Mouse (Mus musculus) olfactory bulb, adult 2 months (tissue): ENCODE data around the gene Ubald2. TPM values are rescaled to one million over a fixed set of nuclear protein-coding genes. Genes with fewer than 3 reads are reported as not detected.
"Not testable (repeated sequence)": the region's sequence is repeated elsewhere in the genome, so short reads cannot be mapped to it uniquely, and the experiment has no call there.

ENCODE experiments used
- H3K27ac ChIP-seq: fragments of 200-500 bp; 2 replicates; pipeline ENCODE4 v1.5.1; 2012; ENCODE audit warnings: low read depth, low read length; ENCODE audit not compliant: insufficient read depth
- H3K4me1 ChIP-seq: fragments of 200-500 bp; 2 replicates; pipeline ENCODE4 v1.6.1; 2012; ENCODE audit warnings: low read length; ENCODE audit not compliant: control insufficient read depth, insufficient read depth
- H3K4me3 ChIP-seq: fragments of 200-500 bp; 2 replicates; pipeline ENCODE4 v1.5.1; 2012; ENCODE audit warnings: mild to moderate bottlenecking, low read depth, low read length, moderate library complexity; ENCODE audit not compliant: insufficient read depth
- CTCF ChIP-seq: fragments of 200-500 bp; IDR thresholded peaks from 2 replicates; pipeline ENCODE4 v1.5.1; 2012; ENCODE audit warnings: low read depth, mild to moderate bottlenecking, low read length, moderate library complexity; ENCODE audit not compliant: insufficient read depth
- POLR2A ChIP-seq: fragments of 200-500 bp; IDR thresholded peaks from 2 replicates; pipeline ENCODE4 v1.6.1; 2012; ENCODE audit warnings: mild to moderate bottlenecking, low read depth, low read length, moderate library complexity; ENCODE audit not compliant: insufficient read depth
- WGBS: fragments of 180-500 bp; shearing (Covaris S2); methylation state at CpG from one replicate; pipeline ENCODE4 v1.1.7; 2018; 5-methylcytosine and 5-hydroxymethylcytosine counted together
- polyA plus RNA-seq: library from polyadenylated mRNA; stranded (reverse); fragments of >200 nt; gene quantifications from 2 replicates; pipeline ENCODE4 v1.2.4, GENCODE M21; 2012; ENCODE audit warnings: low replicate concordance; ENCODE audit not compliant: missing spikeins, insufficient read depth, insufficient read length

Ubald2 gene
- polyA plus RNA-seq, 1 experiment = not detected

GRCm38 (mm10) chr11:116423214-116423613, 10.7 kb upstream of the Ubald2 start:
- 90% methylated on average over 6 of the region's 6 CpGs for WGBS
- TF ChIP-seq CTCF = no peak
- no peak for TF ChIP-seq POLR2A
- no peak overlapping the region for H3K4me3 ChIP-seq
- H3K27ac ChIP-seq = no peak overlapping the region
- peaks cover 1% of the 10 kb centered on the region; the same call in 1 of the 2 replicates for H3K4me1 ChIP-seq

DNA sequence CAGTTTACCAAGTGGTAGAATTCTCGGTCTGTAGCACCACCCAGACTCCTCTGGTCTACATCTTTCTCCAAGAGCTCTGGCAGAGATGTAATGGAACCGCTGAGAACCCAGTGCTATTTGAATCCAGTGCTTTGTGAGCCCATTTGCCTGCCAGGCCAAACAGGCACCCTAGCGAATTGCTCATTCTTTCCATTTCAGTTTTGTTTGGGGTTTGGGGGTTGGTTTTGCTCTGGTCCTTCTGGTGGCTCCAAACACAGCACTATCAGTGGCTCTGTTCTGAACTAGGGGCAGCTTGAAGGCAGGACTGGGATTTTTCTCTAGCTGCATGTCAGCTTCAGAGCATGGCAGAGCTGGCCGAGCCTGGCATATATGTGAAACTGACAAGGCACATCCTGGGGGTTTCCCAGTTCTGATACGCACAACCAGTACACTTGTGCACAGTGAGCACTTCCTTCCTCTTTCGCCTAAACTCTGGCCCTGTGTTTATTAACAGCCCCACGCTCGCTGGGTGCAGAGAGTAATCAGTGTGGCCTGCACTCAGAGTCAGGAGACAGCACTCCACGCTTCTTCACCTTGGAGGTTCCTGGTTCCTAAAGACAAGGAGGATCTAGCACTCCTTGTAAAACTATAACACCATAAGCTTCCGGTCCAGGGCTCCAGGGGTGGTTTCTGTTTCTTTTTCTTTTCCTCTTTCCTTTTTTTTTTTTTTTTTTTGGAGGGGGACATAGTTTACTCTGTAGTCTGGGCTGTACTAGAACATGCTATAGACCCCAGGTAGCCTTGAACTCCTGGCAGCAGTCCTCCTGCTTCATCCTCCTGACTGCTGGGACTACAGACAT, 9.9 kb upstream of the Ubald2 start:
- 88% methylated on average over 10 of the region's 10 CpGs for WGBS
- H3K4me1 ChIP-seq = peaks cover 2% of the 10 kb centered on the region
- H3K4me3 ChIP-seq = no peak overlapping the region
- H3K27ac ChIP-seq = no peak overlapping the region
- TF ChIP-seq CTCF (no peak), POLR2A (no peak)

- 60% methylated on average over 8 of the region's 8 CpGs for WGBS
- Histone ChIP-seq H3K4me3 (no peak overlapping the region), H3K4me1 (peaks cover 7% of the 10 kb centered on the region), H3K27ac (no peak overlapping the region)
- no peak for TF ChIP-seq POLR2A
- no peak for TF ChIP-seq CTCF
These were observed 9.1 kb upstream of the Ubald2 start for GRCm38 (mm10) chr11:116424621-116425407.

- H3K4me1 ChIP-seq = peaks cover 15% of the 10 kb centered on the region
- not testable (repeated sequence) for H3K27ac ChIP-seq, H3K4me3 ChIP-seq
- 89% methylated on average over 11 of the region's 11 CpGs for WGBS
These were observed 7.6 kb upstream of the Ubald2 start for GRCm38 (mm10) chr11:116426328-116426727.

DNA sequence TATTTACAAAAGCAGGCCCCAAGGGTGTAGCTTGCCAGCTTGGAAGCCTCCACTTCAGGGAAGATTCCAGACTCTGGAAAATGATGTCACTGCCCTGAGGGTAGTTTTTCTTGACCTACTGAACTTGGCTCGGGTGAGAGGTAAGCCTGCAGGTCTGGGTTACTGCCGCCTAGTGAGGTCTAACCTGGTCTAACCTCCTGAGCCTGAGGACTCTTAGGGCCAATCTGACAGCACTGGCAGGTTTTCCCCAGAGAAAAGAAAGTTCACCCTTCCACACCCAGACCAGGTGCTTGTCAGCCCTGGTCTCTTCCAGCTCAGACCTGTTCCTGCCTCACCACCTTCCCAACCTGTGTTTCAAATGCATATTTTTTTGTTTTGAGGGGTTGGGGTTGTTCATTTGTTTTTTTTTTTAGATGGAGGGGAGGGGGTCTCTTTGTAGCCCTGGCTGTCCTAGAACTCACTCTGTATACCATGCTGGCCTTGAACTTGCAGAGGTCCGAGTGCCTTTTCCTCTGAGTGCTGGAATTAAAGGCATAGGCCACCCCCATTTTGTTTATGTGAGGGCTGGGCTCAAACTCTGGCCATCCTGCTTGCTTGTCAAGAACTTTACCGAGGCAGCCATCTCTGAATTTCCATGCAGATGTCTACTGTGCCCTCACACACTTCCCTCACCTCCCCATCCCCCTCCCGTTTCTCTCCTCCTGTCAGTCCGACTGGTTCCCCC, 6.9 kb upstream of the Ubald2 start:
- H3K27ac ChIP-seq = no peak overlapping the region

GRCm38 (mm10) chr11:116428872-116429859, 4.7 kb upstream of the Ubald2 start:
- Histone ChIP-seq H3K4me3 (no peak overlapping the region), H3K4me1 (peaks cover 19% of the 10 kb centered on the region), H3K27ac (no peak overlapping the region)
- TF ChIP-seq POLR2A = no peak
- no peak for TF ChIP-seq CTCF
- 51% methylated on average over 13 of the region's 13 CpGs for WGBS

More for the DNA sequence above, 6.9 kb upstream of the Ubald2 start:
- no peak overlapping the region for H3K4me3 ChIP-seq
- WGBS = 87% methylated on average over 6 of the region's 6 CpGs
- peaks cover 19% of the 10 kb centered on the region for H3K4me1 ChIP-seq
- TF ChIP-seq POLR2A (no peak), CTCF (no peak)

DNA sequence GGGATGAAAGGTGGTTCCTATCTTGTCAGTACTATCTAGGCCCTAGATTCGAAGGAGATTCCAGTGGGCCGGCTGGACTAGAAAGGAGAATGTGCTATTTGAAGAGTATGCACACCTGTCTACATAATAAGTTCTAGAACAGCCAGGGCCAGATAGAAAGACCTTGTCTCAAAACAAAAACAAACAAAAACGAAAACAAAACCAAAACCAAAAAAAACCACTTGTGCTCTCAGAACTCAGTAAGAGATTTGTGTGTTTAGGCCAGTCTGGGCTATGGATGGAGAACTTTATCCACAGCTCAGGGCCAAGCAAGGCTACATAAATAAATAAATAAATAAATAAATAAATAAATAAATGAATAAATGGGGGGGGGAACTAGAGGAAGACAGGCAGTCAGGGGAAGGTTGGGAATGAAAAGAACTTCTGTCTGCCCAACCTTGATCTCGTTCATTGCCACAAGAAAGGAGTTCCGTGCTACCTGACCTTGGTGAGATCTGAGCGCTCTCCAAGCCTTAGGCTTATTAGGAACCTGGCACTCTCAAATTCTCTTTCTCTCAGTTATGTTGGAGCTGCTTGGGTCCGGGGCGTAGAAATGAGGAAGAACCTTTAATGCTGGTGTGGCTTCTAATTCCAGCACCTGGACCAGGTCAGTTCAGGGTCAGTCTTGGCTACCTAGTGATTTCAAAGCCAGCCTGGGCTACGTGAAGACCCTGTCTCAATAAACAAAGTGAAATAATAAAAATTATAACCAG, 3.9 kb upstream of the Ubald2 start:
- H3K4me3 ChIP-seq = no peak overlapping the region
- H3K4me1 ChIP-seq = peaks cover 19% of the 10 kb centered on the region
- no peak overlapping the region for H3K27ac ChIP-seq
- WGBS = 87% methylated on average over 9 of the region's 9 CpGs
- no peak for TF ChIP-seq POLR2A
- no peak for TF ChIP-seq CTCF
